Mouse (Mus musculus): ENCODE data around the gene Vat1l.

DNA sequence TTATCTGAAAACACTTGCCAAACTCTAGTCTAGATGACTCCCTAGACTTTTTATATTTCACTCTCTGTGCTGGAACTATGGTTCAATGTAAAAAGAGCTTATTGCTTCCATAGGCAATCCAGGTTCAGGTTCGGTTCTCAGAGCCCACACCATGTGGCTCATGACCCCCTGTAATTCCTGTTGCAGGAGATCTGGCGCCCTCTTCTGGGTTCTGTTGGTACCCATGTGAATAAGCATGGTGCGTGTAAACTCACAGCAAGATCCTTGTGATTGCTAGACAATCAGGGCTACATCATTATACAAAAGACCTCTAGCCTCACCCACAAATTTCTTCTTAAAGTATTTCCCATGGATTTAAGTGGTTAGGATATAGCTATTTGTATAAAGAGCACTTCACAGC is 28.7 kb upstream of the Vat1l start:
- TF ChIP-seq POLR2A (IDR thresholded peaks at IDR 0.05; ENCODE audit: borderline replicate concordance, insufficient read depth, low read length) (no peak), CTCF (IDR thresholded peaks at IDR 0.05; ENCODE audit: borderline replicate concordance, insufficient read depth, low read depth, low read length) (no peak)
